Mouse (Mus musculus): ENCODE measurements at regions not wholly inside any gene's neighbourhood (a gene's known extent, or its start where the extent isn't known, plus 50 kb on each side); places are given as distances from the start of the nearest gene placed in this dataset.

DNA sequence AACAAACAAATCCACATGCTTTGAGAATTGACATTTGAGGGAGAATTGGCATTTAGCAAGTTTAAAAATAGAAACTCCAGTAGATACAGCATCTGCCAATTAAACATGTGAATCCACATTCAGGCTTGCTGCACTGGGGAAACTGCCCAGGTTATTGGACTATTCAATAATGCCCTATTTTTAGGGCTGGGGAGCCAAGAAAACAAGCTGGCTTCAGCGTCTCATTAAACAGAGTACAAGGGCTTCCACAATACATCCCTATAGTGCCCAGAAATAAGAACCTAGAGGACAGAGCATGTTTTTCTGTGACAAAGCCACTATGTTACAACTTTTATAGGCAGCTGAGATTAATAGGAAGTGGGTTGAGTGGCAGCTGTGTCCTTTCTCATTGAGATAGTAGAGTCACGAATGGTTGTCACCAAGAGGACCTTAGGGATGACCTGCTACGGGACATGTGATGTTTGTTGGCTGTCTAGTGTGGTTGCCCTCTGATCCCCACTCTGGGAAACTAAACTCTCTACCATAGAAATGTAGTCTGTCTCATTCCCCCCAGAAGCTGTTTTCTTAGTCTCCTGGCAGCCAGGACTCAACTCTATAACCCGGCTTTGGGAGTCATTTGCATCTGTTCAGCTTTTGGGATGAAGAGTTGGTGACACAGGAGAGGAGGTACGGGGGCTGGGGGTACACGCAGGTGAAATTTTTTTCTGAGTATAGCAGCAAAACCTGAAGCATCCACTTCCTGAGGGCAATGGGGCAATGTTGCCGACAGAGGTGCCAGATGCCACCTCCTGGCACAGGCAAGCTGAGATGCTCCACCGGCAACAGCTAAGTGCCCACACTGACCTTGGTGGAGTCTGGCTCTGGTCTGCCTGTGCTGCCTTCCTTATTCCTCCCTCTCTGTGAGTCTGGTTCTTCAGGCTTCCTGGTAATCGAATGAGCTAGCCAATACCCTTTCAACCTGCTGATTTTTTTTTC lies 53.0 kb upstream of the Usp24 start:
- no peak for DNase-seq (ENCODE audit: extremely low read depth, low read depth)
